Mouse (Mus musculus) frontal cortex, postnatal 10 days (tissue): Measurements from ENCODE around the gene Slamf9.

Source experiments
- DNase-seq, 2 experiments: peaks; one replicate each; pipeline ENCODE4 v3.0.0; 2022; ENCODE audit warnings: low spot score in 2 of 2, mixed read lengths in 1 of 2

The Slamf9 gene

GRCm38 (mm10) chr1:172475054-172475741 lies at the start of gene Slamf9:
Slamf9 (plus strand) TSS chr1:172475358.
- no peak for DNase-seq

DNA sequence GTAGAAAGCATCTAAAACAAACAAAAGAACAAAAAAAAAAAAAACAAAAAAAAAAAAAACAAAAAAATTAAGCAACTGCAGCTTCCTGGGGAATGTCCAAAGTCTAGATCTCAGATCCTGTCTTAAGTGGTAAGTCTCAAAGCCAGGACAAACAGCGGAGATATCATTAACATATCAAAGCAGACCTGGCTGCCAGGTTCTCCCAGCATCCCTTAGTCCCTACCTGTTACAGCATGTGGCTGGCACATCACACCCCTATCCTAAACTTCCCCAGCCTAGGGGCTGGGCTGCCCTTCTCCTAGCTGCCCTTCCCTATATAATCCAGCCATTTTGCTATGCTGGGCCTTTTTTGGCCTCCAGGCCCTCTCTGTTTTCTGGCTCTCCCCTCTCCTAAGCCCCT lies 48.7 kb upstream of the Slamf9 start:
- no peak for DNase-seq

DNA sequence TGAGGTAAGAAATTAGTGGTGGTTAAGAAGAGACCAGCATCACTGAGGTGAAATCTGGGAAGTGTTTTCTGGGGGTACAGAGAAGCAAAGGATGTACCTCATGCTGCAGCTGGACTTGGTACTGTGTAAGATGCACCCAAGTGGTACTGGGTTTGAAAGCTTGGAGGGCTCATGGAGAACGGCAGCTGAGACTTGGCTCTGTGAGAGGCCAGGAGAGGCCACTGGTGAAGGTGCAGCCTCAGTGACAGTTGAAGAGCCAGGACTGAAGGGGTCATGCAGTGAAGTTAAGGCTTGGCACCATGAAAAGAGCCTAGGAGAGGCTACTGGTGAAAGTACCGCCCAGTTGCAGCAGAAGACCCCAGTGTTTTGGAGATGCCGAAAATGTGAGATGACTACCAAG lies 47.3 kb upstream of the Slamf9 start:
- no peak for DNase-seq

GRCm38 (mm10) chr1:172428614-172429013 lies 46.5 kb upstream of the Slamf9 start:
- no peak for DNase-seq

DNA sequence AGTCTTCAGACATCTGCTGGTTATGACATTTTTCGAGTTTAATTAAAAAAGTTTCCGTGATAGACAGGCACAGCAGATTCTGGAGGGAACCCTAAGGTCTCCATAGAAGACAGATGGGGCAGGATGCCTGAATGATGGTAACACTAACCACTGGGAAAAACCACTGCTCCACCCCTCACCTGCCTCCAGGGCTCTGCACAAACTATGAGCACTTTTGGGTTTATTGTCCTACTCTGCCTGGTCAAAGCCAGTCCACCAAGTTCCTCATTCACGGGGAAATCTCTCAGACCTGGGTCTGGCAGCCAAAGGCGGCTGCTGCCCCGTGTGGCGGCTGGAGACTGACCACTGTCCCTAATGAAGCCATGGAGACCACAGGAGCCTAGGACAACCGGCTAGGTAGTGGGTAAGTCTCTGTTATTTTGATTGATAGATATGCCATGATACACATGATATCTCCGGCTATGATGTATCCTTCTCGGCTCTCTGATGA lies 44.4 kb upstream of the Slamf9 start:
- DNase-seq = no peak

GRCm38 (mm10) chr1:172431836-172432586 lies 43.1 kb upstream of the Slamf9 start:
- no peak for DNase-seq

DNA sequence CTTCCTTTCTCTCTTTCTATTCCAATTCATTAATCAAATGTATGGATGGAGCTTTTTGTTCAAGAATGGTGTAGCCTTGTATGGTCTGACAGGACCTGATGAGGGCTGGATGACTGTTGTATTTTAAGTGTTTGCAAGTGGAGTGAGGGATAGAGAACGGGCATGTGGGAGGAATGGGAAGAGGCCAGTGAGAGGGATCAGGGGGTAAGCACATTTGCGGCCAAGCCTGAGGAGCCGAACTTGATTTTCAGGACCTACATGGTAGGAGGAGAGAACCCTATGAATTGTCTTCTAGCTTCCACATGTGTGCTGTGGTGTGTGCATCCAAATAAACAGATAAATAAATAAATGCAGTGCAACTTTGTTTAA lies 42.6 kb upstream of the Slamf9 start:
- DNase-seq = no peak

DNA sequence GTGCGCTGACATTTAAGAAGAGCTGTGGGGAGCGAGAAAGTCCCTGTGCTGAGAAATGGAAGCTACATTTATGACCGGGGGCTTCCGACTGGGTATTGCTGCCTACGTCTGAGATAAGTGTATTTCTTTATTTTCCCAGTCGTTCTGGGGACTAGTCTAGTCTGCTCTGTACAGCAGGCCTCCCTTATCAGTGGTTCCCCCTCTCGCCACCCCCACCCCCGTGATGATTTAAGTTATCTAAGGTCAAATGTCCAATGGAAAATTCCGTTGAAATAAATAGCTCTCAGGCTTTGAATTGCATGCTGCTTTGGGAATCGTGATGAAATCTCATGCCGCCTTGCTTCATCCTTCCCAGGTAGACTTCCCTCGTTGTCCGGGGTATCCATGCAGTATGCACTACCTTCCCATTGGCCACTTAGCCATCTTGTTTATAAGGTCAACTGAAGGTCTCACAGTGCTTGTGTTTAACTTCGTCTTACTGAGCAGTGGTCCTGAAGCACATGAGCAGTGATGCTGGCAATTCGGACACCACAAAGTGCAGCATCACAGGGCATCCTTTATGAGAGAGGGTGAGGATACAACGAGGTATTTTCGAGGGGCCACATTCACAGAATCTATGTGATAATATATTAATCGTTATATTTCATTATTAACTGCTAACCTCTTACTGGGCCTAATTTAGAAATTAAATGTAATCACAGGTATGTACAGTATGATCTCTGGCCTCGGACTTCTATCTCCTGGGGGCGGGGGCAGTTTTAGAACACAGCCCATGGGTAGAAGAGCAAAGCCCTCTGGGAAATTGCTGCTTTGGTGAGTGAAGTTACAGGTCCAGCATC lies 41.9 kb upstream of the Slamf9 start:
- DNase-seq = no peak

GRCm38 (mm10) chr1:172433851-172434165 lies 41.4 kb upstream of the Slamf9 start:
- no peak for DNase-seq

DNA sequence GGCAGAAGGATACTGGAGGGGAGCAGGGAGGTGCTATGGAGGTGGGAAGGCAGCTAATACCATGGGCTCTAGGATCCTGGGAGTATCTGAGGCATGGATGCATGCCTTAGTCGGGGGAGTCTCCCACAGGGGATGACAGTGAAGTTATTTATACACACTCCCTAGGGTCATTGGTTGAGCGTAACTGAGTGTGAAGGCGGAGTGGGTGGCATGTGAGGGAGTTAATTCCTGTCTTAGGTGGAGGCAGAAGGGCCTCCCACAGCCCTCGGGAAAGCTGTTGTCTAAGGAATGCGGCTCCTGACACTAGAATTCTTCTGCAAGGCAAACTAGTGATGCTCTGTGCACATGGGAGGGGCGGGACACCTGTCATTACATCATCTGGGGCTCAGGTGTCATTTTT lies 38.4 kb upstream of the Slamf9 start:
- DNase-seq = no peak

GRCm38 (mm10) chr1:172438621-172439020 lies 36.5 kb upstream of the Slamf9 start:
- DNase-seq = no peak

DNA sequence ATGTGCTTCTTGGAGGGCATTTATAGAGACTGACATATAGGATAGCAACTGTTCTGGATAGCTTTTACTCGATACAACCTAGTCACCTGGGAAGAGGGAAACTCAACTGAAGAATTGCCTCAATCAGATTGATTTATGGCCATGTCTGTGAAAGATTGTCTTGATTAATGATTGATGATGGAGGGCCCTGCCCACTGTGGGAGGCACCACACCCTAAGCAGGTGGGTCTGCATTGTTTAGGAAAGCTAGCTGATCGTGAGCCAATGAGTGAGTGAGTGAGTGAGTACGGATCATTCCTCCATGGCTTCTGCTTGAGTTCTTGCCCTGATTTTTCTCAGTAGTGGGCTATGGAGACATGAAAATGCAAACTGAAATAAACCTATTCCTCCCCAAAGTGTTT lies 34.6 kb upstream of the Slamf9 start:
- DNase-seq = no peak

- no peak for DNase-seq
Measured at GRCm38 (mm10) chr1:172441935-172442445, 33.2 kb upstream of the Slamf9 start.

DNA sequence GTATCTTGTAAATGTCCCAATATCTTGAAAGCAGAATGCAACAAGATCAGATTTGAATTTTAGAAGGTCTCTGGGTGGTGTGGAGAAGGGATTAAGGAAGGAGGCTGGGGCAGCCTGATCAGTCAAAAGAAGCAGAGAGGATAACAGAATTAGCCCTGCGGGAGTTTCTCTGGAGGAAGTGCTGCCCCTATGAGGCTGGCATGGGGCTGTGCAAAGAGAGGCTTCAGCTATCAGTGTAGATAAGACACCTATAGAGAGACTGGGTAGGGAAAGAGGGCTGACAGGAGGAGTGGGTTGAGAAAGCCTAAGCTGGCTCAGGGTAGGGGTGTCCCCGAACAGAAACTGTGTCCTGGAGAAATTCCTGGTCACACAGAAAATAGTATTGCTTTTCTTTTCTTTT lies 24.9 kb upstream of the Slamf9 start:
- no peak for DNase-seq

- DNase-seq = no peak
Measured at GRCm38 (mm10) chr1:172450848-172451470, 24.2 kb upstream of the Slamf9 start.

GRCm38 (mm10) chr1:172452911-172453310 lies 22.2 kb upstream of the Slamf9 start:
- no peak for DNase-seq

DNA sequence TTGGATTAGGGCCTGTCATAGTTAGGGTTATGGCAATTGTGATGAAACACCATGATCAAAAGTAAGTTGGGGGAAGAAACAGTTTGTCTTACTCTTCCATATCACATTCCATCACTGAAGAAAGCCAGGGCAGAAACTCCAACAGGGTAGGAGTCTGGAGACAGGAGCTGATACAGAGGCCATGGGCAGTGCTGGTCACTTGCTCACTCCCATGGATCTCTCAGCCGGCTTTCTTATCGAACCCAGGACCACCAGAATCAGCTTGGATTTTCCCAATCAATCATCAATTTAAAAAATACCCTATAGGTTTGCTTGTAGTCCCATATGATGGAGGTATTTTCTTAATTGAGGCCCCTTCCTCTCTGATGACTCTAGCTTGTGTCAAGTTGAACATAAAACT lies 21.3 kb upstream of the Slamf9 start:
- DNase-seq = no peak

GRCm38 (mm10) chr1:172455416-172455815 lies 19.7 kb upstream of the Slamf9 start:
- no peak for DNase-seq

- DNase-seq = no peak
Measured at GRCm38 (mm10) chr1:172456001-172456677, 19.0 kb upstream of the Slamf9 start.

GRCm38 (mm10) chr1:172457196-172457595 lies 18.0 kb upstream of the Slamf9 start:
- DNase-seq = no peak

DNA sequence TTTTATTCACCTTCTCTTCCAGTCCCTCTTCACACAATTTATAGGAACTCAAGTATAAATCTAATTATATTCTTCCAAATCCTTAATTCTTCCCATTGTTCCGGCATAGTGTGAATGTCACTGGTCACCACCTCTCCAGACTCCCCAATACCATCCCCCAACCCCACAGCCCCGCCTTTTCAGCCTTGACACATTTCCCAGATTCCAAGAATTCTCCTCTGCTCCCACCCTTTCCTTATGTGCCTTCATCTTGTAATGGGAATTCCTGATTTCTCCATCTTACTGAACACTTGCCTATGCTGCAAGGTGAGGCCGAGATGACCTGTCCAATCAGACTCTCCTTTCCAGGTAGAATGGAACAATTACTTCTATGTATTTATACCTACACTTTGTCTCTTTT lies 17.1 kb upstream of the Slamf9 start:
- DNase-seq = no peak
